Mouse (Mus musculus): Measurements from ENCODE around the gene Egfem1. TPM values are rescaled to one million over a fixed set of nuclear protein-coding genes. Genes with fewer than 3 reads are reported as not detected.

Egfem1 gene
- total RNA-seq, 2 experiments from 2014 or later, result 0.25 TPM; not detected in 1

DNA sequence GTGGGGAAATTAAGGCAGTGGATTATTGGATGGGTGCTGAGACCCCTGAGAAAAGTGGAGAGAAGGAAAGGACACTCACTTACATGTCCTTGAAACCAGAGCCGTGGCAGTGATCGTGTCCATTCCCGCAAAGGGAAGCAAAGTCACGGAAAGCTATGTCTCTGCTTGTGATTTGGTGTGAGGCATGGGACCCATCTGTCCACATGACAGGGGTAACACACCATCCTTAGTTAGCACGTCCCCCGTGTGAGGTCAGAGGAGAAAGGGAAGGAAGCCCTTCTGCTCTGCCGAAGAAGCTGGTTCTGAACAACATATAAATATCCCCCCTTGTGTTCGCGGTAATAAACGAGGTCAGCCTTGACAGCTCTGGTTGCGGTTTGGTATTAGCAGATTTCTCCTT is 52.7 kb downstream of the Egfem1 start:
- ATAC-seq (replicated peaks; ENCODE audit: poor library complexity), result no peak

GRCm38 (mm10) chr3:29135176-29136064 is 53.6 kb downstream of the Egfem1 start:
- no peak for ATAC-seq (replicated peaks; ENCODE audit: poor library complexity)

DNA sequence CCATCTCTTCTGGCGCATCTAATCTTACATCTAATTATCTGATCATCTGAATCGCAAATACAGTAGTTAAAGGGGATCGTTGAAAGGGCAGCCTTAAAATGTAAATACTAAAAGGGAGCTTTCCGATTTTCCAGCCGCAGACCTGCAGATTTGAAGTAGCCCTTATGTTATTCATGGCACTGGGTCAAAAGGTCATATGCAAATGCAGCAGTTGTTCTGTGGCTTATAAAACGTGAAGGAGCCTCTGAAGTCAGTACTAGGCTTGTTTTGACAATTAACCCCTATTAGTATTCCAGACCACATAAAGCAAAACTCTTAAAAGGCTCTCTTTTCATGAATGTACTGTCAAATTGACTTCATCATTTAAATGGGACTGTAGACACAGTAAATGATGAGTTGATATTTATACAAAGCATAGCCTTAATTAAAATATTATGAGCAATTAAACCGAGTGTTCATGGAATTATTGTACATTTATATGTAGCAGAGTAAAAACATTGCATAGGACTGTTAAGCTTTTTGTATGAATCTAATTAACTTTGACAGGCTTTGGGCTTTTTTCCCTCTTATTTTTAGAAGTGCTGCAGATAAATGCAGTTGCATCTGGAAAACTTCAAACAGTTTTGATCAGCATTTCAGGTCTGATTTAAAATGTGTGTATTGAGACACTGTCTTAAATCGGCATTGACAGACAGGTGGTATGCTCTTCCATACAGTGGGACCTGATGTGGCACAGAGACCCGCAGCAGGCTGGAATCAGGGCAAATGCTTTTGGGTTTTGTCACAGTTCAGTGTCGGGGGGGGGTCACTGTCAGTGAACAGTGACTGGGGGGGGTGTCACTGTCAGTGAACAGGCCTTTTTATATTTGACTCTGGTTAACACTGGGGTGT is 54.5 kb downstream of the Egfem1 start:
- ATAC-seq (replicated peaks; ENCODE audit: poor library complexity), result no peak

- ATAC-seq (replicated peaks; ENCODE audit: poor library complexity), result no peak
Measured at GRCm38 (mm10) chr3:29168401-29168800, 86.6 kb downstream of the Egfem1 start.

DNA sequence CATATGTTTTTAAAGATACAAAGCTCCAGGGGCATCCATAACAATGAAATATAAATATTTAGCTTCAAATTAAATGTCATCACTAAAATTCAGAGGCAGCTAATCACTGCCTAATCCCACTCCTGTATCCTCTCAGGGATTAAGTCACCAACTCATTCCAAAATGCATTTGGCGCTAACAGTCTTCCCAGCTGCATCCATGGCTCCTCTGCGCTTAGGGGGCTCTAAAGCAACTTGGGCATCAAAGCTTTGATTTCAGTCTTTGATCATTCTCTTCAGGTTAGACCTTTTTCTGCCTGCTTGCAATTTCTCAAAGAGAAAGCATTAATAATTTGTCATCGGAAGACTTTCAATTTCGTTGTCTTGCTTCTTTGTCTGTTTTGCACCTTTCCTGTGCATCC is 87.2 kb downstream of the Egfem1 start:
- no peak for ATAC-seq (replicated peaks; ENCODE audit: poor library complexity)

DNA sequence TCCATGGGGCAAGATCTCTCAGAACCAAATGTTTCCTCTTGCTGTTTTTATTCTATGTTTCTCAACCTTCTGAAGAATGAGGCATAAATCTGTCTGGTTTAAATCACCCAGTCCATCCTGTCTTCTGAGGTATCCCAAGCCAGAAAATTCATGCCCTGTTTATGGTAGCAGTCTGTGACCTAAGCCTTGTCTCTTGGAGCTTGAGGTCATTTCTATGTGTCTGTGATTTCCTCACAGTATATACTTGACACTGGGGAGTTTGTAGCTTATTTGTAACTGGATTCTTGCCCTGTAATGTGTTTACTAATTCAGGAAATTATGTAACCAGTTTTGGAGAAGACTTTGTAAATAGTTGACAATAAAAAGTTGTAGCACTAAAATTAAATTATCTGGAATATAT is 95.2 kb downstream of the Egfem1 start:
- no peak for ATAC-seq (replicated peaks; ENCODE audit: poor library complexity)

- no peak for ATAC-seq (replicated peaks; ENCODE audit: poor library complexity)
Measured at GRCm38 (mm10) chr3:29182988-29183387, 101.2 kb downstream of the Egfem1 start.

DNA sequence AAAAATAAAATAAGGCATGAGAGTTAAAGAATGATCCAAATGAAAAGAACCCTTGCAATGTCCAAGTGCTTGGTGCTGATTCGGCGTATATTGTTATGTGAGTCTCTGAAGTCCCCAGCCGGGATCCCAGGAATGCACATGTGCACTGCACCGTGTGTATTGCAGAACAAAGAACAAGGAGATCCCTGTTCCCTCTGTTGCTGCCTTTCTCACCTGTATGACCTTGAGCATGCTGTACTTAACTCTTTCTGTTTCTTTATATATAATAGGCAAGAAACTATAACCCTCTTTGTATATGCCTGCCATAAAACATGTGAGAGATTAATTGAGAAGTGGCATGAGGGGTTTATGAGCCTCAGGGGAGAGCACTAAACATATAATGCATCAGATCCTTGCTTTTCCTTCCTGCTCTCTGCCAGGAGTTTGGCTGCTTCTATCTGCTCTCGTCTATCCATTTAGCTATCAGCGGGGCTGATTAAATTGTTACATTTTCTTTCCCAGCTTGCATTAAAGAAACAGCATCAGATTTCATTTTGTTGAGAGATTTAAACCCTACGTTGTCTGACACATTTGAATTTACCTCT is 101.9 kb downstream of the Egfem1 start:
- no peak for ATAC-seq (replicated peaks; ENCODE audit: poor library complexity)

DNA sequence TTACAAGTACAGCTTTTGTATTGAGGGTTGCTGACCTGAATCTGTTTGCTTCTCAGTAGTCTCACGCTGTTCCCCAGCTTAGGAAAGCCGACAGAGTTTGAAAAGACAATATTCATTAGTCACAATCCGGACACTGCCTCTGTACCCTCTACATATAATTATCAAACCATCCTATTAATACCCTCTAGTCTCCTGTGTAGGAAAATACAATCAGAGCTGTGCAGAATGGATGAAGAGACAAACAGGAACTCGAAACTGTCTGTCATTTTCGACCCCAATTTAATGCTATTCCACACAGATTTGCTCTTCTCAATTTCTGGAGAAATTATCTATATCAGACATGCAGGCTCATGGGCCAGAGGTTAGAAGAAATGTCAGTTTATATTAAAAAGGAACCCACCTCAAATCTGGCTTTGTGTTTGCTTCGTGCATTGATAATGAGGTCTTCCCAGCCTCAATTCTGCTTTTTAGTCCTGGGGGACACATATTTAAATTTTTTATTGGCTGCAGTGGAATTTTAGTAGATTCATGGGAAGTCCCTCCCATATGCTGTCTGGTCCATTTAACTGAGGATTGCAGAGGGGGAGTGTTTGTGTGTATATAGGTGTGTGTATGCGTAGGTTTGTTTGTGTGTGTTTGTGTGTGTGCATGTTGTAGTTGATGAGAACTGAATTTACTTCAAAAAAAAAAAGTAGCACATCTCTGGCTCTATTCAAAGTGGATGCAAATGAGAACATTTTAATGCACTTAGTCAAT is 102.8 kb downstream of the Egfem1 start:
- no peak for ATAC-seq (replicated peaks; ENCODE audit: poor library complexity)

GRCm38 (mm10) chr3:29190263-29190662 is 108.4 kb downstream of the Egfem1 start:
- ATAC-seq (replicated peaks; ENCODE audit: poor library complexity), result no peak

DNA sequence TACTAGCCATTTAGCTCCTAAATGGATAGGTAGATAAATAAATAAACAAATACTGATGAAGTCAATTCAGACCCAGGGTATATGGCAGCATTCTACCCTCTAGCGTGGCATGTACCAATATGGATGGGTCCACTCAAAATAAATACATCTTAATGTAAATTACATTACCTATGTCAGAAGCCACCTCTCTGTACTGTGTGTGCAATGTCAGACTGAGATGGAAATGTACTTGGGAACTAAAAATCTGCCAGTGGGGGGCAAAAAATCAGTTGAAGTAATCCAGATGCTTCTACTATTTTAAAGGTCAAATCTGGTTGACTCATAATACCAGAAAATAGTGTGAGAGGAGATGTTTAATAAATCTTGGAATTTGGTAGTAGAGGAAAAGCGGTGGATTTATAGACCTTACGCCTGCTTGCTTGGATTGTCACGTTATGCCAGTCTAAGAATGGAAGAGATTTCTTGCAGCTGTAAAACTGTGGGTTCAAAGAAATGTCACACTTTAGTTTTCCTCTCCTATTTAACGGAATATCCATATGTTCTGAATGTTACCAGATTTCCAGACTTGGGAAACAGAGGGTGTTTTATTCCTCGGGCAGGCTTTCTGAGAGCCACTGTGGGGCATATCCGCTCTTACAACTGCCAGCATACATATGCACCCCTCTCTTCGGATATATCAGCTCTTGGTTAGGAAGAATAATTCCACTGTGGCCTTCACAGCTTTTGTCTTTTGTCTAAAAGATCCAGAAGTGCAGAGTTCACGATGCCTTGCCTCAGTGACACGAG is 116.1 kb downstream of the Egfem1 start:
- no peak for ATAC-seq (replicated peaks; ENCODE audit: poor library complexity)

DNA sequence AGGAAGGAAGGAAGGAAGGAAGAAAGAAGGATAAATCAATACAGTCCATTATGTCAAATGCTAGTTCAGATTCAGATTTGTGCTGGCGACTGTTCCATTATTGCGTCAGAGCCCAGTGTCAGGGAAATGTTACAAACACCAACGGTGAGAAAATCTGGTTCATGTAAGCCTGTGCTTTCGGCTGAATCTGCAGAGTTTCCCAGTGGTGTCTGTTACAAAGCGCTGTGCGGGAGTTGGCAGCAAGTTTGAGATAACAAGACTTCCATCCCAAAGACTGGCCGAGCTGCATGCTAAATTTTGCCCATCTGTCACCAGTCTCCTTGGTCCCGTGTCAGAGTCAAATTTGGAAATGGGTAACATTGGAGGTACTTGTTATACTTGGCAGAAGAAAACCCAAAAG is 118.8 kb downstream of the Egfem1 start:
- ATAC-seq (replicated peaks; ENCODE audit: poor library complexity), result no peak

DNA sequence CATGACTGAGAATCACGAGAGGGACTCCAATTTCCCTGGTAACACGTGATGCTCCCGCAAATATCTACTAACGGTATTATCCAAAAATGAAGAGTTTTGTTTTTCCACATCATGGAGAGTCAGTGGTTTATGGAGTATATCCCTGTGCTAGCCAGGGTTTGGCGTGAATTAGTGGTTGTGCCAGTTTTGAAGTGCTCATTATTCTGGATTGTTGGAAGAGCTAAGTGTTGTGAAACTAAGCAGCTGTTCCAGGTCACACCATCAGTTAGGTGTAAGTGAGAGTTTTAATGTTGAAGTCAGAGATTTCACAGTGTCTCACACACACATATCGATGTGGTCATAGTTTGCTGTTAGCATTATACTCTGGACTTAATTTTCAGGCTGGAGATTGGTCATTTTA is 120.7 kb downstream of the Egfem1 start:
- no peak for ATAC-seq (replicated peaks; ENCODE audit: poor library complexity)

- ATAC-seq (replicated peaks; ENCODE audit: poor library complexity), result no peak
Measured at GRCm38 (mm10) chr3:29222414-29222813, 140.6 kb downstream of the Egfem1 start.

DNA sequence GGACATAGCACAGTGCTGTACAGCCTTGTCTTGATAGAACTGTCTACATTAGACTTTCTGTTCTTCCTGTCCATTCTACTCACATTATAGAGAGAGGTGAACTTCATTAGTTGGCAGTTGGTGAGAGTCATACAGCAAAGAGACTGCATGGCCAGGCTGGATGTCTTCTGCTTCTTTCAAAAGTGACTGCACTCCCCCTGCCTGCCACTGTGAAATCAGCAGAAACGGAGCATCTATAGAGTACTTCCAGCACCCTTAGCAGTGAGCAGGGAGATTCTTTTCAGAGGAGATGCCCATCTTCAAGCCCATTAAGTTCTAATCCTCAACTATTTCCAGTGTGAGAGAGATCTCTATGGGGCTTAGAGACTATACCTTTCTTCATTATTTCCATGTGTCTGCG is 147.9 kb downstream of the Egfem1 start:
- no peak for ATAC-seq (replicated peaks; ENCODE audit: poor library complexity)

GRCm38 (mm10) chr3:29235477-29235876 is 153.7 kb downstream of the Egfem1 start:
- ATAC-seq (replicated peaks; ENCODE audit: poor library complexity), result no peak

- no peak for ATAC-seq (replicated peaks; ENCODE audit: poor library complexity)
Measured at GRCm38 (mm10) chr3:29236517-29236916, 154.7 kb downstream of the Egfem1 start.

DNA sequence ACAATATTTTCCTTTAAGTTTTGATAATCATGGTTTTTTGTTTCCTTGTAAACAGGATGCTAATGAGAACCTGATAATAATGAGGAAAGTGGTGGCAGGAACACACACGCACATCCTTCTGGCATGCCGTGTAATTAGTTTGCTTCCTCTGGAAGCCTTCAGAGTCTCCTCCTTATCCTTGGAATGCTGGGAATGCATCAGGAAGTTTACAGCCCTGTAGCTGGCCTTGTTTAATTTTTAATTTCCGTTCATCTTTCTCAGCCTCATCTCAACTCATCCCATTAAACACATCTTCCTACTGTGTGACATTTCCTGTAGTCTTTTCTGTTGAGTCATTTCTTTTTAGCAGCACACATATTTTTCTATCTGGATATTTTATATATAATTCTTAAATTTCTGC is 161.8 kb downstream of the Egfem1 start:
- no peak for ATAC-seq (replicated peaks; ENCODE audit: poor library complexity)

DNA sequence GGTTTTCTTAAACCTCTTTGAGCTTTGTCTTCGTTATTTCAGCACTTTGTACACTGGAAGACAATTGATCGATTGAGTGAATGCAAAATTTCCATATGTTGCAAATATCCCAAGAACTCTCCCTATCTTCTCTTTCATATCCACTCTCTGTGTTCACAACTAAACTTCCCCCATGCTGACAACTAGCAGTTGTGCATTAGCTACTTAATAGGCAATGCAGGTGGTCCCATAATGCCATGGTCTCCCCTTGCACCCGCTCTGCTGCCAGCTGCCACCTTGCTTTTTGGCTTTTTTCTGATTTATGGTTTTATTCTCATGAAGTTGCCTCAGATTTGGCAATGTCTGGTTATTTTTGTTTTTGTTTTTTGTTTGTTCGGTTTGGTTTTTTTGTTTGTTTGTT is 209.8 kb downstream of the Egfem1 start:
- ATAC-seq (replicated peaks; ENCODE audit: poor library complexity), result no peak

DNA sequence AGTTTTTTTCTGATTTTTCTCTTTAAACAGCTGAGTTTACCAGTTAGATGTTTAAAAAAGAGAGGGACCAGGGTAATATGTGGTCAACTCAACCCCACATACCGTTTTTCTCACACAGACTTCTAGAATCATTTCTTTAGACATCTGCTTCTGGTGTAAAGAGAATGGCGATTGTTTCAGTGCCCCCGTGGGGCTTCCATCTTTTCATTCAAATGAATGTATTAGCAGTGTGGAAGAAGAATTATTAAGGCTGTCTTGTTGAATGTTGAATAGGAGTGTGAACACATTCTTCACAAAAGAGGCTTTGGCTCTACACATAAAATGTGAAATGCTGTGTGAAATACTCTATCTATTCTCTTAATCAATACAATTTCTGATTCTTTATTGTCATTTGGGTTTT is 210.4 kb downstream of the Egfem1 start:
- no peak for ATAC-seq (replicated peaks; ENCODE audit: poor library complexity)

All from megakaryocyte progenitor cell, adult 5-6 weeks (primary cell).